Mouse (Mus musculus) thymus, postnatal 36 days (tissue): ENCODE measurements around the gene C3ar1.

ENCODE experiments used
- DNase-seq, 2 experiments: peaks; one replicate each; pipeline ENCODE4 v3.0.0; 2022; ENCODE audit warnings: mixed read lengths in 2 of 2

Gene C3ar1

GRCm38 (mm10) chr6:122825923-122826742 lies 29.8 kb downstream of the C3ar1 start:
- DNase-seq: peak; percentile 55 to 63

- no peak for DNase-seq
Measured at GRCm38 (mm10) chr6:122825166-122825565, 30.8 kb downstream of the C3ar1 start.

- no peak for DNase-seq
Measured at GRCm38 (mm10) chr6:122824086-122824485, 31.9 kb downstream of the C3ar1 start.

- no peak for DNase-seq
Measured at GRCm38 (mm10) chr6:122821822-122822221, 34.1 kb downstream of the C3ar1 start.

GRCm38 (mm10) chr6:122820799-122821650 lies 34.9 kb downstream of the C3ar1 start:
- peak; percentile 63 to 74 for DNase-seq

- peak; percentile 58 to 65 for DNase-seq
Measured at GRCm38 (mm10) chr6:122820071-122820798, 35.7 kb downstream of the C3ar1 start.

- peak; percentile 72 to 79 for DNase-seq
Measured at GRCm38 (mm10) chr6:122819306-122820070, 36.5 kb downstream of the C3ar1 start, which contains the start of gene Foxj2. Foxj2 (plus strand) TSS chr6:122819914.

GRCm38 (mm10) chr6:122813640-122814039 lies 42.3 kb downstream of the C3ar1 start:
- no peak for DNase-seq

GRCm38 (mm10) chr6:122812716-122813115 lies 43.2 kb downstream of the C3ar1 start:
- DNase-seq: no peak

GRCm38 (mm10) chr6:122811771-122812600 lies 44.0 kb downstream of the C3ar1 start:
- peak; percentile 49 to 59 for DNase-seq

GRCm38 (mm10) chr6:122811280-122811652 lies 44.7 kb downstream of the C3ar1 start:
- peak; percentile 94 to 97 for DNase-seq

- DNase-seq: peak; percentile 84 to 91
Measured at GRCm38 (mm10) chr6:122810615-122811279, 45.2 kb downstream of the C3ar1 start.

- peak in 1 of 2 experiments; percentile 68 for DNase-seq
Measured at GRCm38 (mm10) chr6:122810022-122810614, 45.8 kb downstream of the C3ar1 start.

GRCm38 (mm10) chr6:122804418-122804817 lies 51.5 kb downstream of the C3ar1 start:
- peak; percentile 72 to 77 for DNase-seq

GRCm38 (mm10) chr6:122801801-122802514 lies 54.0 kb downstream of the C3ar1 start:
- peak; percentile 58 to 60 for DNase-seq

GRCm38 (mm10) chr6:122801301-122801800 lies 54.6 kb downstream of the C3ar1 start, which contains the start of gene Slc2a3:
Slc2a3 (minus strand) TSS chr6:122801640.
- peak; percentile 49 to 50 for DNase-seq

GRCm38 (mm10) chr6:122800640-122801300 lies 55.2 kb downstream of the C3ar1 start:
- DNase-seq: no peak
